Mouse (Mus musculus) E14TG2a.4 (cell line): ENCODE data around the gene Ormdl2.

Source experiments
- CTCF ChIP-seq: conservative IDR thresholded peaks from 2 replicates; pipeline ENCODE4 v1.5.1; 2014; ENCODE audit warnings: low read length
- POU5F1 ChIP-seq: IDR thresholded peaks from 2 replicates; pipeline ENCODE4 v1.6.1; 2014; ENCODE audit warnings: low read length, borderline replicate concordance

GRCm38 (mm10) chr10:128861176-128861575 lies 39.7 kb upstream of the Ormdl2 start:
- TF ChIP-seq POU5F1, result no peak
- TF ChIP-seq CTCF, result no peak
